Mouse (Mus musculus) ES-E14 (cell line): ENCODE data around the gene Gpx4.

Source experiments
- CHD2 ChIP-seq: IDR thresholded peaks from 2 replicates; pipeline ENCODE4 v1.6.1; 2014; ENCODE audit warnings: mild to moderate bottlenecking, low read depth, low read length, inconsistent platforms
- MAFK ChIP-seq: IDR thresholded peaks from 2 replicates; pipeline ENCODE4 v1.6.1; 2014; ENCODE audit warnings: mild to moderate bottlenecking, low read depth, low read length, inconsistent platforms; ENCODE audit not compliant: insufficient read depth
- ZC3H11A ChIP-seq: IDR thresholded peaks from 2 replicates; pipeline ENCODE4 v1.6.1; 2012; ENCODE audit warnings: low read depth, mild to moderate bottlenecking, inconsistent platforms, low read length, borderline replicate concordance
- ZNF384 ChIP-seq: IDR thresholded peaks from 2 replicates; pipeline ENCODE4 v1.6.1; 2012; ENCODE audit warnings: low read depth, low read length, inconsistent platforms

DNA sequence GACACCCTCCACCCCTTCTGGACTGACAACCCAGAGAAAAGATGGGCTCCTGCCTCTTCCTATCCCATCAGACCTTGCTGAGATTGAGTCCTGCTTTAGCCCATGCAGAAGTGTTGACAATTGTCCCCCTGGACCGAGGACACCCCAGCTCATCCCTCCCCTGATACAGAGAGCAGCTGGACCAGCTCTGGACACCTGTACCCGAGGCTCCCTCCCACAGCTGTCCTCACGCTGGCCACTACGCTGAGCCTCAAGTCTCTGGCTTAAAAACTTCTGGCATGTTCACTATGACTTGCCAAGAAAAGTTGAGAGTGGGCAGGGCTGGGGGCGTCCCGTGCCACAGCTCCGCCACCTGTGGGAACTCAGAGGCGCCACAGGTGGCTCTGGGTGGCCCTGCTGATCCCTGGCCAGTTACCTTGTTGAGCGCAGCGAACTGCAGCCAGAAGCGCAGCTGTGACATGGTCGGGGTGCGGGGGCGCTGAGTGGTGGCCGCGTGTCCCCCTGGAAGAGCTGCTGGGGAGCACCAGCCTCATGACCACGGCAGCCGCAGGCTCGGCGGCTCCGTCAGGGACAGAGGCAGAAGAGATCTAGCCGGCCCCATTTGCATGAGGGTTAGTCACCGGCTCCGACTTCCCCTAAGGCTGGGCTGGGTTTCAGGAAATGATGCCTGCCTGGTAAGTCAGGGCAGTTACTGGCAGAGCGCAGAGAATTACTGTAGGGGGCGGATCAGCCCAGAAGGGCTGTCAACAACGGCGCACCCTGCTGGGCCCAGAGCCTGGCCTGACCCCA is 28.0 kb downstream of the Gpx4 start:
- no peak for TF ChIP-seq MAFK
- TF ChIP-seq ZNF384: no peak
- TF ChIP-seq ZC3H11A: no peak
- TF ChIP-seq CHD2: no peak
